Mouse (Mus musculus): ENCODE results near the gene Gtsf1l.

DNA sequence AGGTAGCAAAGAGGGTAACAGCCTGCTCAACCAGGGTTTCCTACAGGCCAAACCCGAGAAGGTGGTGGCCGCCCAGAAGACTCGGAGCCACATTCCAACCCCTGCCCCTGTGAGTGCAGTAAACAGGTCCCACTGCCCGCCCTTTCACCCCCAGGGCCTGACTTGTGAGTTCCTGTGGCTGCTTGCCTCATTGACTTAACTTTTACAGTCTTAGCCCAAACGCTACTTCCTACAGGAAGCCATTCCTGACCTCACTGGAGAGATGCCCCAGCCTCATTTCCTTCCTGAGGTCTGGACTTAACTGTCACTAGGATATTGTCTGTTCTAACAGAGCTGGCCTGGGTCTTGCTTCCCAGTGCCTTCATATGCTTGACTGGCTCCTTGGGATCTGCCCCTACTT, 5.1 kb downstream of the Gtsf1l start:
- TF ChIP-seq CTCF (IDR thresholded peaks at IDR 0.05; ENCODE audit: borderline replicate concordance, control insufficient read depth, extremely low read depth, insufficient read depth, low read length, poor library complexity): no peak
- no peak for TF ChIP-seq POLR2A (IDR thresholded peaks at IDR 0.05; ENCODE audit: control insufficient read depth, extremely low read depth, insufficient read depth, low read length, poor library complexity)

Data from thymus, adult 2 months (tissue).